Mouse (Mus musculus) midbrain, embryonic 15.5 days (tissue): ENCODE data around the gene Amer2. TPM values are rescaled to one million over a fixed set of nuclear protein-coding genes. Genes with fewer than 3 reads are reported as not detected.
A peak's percentile ranks its signal among the peaks of the same experiment; 100 is the strongest.

Source experiments
- ATAC-seq: fragments of 200-750 bp; cut with Nextera tagmentation; replicated peaks from 2 replicates; pipeline ENCODE4 v1.8.0; 2017; ENCODE audit warnings: moderate TSS enrichment
- H3K27ac ChIP-seq: fragments of 300-500 bp; sonication (generic); 2 replicates; pipeline ENCODE4 v1.5.1; 2015; ENCODE audit warnings: mild to moderate bottlenecking, inconsistent platforms
- H3K27me3 ChIP-seq: fragments of 300-500 bp; sonication (generic); replicated peaks from 2 replicates; pipeline ENCODE4 v1.6.1; 2015; ENCODE audit warnings: inconsistent platforms
- H3K36me3 ChIP-seq: fragments of 300-500 bp; sonication (generic); replicated peaks from 2 replicates; pipeline ENCODE4 v1.6.1; 2015; ENCODE audit warnings: inconsistent platforms
- H3K4me1 ChIP-seq: fragments of 300-500 bp; sonication (generic); 2 replicates; pipeline ENCODE4 v1.6.1; 2015; ENCODE audit warnings: inconsistent platforms
- H3K4me2 ChIP-seq: fragments of 300-500 bp; sonication (generic); 2 replicates; pipeline ENCODE4 v1.6.1; 2015; ENCODE audit warnings: inconsistent platforms, mild to moderate bottlenecking, moderate library complexity
- H3K4me3 ChIP-seq: fragments of 300-500 bp; sonication (generic); 2 replicates; pipeline ENCODE4 v1.5.1; 2015; ENCODE audit warnings: mild to moderate bottlenecking, inconsistent platforms
- H3K9ac ChIP-seq: fragments of 300-500 bp; sonication (generic); 2 replicates; pipeline ENCODE4 v1.6.1; 2015; ENCODE audit warnings: mild to moderate bottlenecking, inconsistent platforms
- H3K9me3 ChIP-seq: fragments of 300-500 bp; sonication (generic); 2 replicates; pipeline ENCODE4 v1.6.1; 2016; ENCODE audit warnings: inconsistent platforms
- WGBS: fragments of 180-500 bp; shearing (Covaris S2); methylation state at CpG from one replicate; pipeline ENCODE4 v1.1.7; 2015; ENCODE audit warnings: mixed read lengths; 5-methylcytosine and 5-hydroxymethylcytosine counted together
- polyA plus RNA-seq: library from polyadenylated mRNA; unstranded; fragments of >200 nt; fragmentation: Nextera tagmentation; extraction: Ambion mirVana; gene quantifications from 2 replicates; pipeline ENCODE4 v1.2.1, GENCODE M21; 2015

Amer2 gene
- polyA plus RNA-seq, 1 experiment from 2014 or later, result 31.3 TPM

DNA sequence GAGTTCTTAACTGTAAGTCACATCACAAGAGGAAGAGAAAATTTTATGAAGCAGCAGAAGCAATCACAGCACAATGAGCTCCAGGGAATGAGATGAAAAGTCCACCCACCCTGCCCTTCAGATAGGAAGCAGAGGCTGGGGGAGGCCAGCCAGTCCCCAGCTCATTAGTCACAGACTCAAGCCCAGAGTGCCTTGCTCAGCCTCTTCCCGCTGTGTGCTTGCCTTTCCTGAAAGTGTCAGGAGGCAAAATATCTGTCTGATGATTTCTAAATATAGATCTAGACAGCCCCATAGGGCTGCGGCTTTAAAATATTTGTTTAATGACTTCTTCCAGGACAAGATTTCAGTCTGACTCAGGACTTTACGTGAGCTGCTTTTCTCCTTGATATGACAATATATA lies 54.8 kb downstream of the Amer2 start:
- 0 out of 2 replicates have a peak, but pooled peaks have one; percentile 50 for ATAC-seq
- Histone ChIP-seq H3K36me3 (no peaks in the 10 kb centered on the region), H3K9me3 (no peaks in the 10 kb centered on the region), H3K4me2 (no peak overlapping the region), H3K27me3 (no peaks in the 10 kb centered on the region), H3K4me1 (peaks cover 20% of the 10 kb centered on the region), H3K9ac (no peak overlapping the region), H3K27ac (0 out of 2 replicates have a peak overlapping the region, but pooled peaks have one; percentile 5), H3K4me3 (no peak overlapping the region)
- 47% methylated on average over 3 of the region's 3 CpGs for WGBS

DNA sequence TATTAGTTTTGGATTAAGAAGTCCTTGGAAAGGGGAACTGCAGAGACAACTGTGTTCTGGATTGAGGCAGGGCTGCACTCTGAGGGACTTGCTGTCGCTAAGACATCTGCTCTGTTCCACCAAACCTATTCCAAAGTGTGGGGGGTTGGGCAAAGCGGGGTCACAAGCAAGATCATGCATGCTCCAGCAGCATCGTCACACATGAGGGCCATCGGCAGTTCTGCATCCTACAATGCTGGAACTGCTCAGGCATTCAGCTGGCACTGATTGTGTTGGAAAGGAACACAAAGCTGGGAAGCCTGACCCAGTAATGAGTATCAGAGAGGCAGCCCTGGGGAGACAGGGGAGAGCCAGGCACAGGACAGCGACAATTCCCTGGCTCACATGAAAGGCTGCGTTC lies 56.5 kb downstream of the Amer2 start:
- WGBS, result 13% methylated on average over 6 of the region's 6 CpGs
- Histone ChIP-seq H3K27ac (no peak overlapping the region), H3K9me3 (no peaks in the 10 kb centered on the region), H3K36me3 (no peaks in the 10 kb centered on the region), H3K4me2 (no peak overlapping the region), H3K9ac (no peak overlapping the region), H3K4me1 (peaks cover 20% of the 10 kb centered on the region), H3K4me3 (no peak overlapping the region), H3K27me3 (0 out of 2 replicates have a peak, but pooled peaks cover 3% of the 10 kb centered on the region)
- 0 out of 2 replicates have a peak, but pooled peaks have one; percentile 42 for ATAC-seq

DNA sequence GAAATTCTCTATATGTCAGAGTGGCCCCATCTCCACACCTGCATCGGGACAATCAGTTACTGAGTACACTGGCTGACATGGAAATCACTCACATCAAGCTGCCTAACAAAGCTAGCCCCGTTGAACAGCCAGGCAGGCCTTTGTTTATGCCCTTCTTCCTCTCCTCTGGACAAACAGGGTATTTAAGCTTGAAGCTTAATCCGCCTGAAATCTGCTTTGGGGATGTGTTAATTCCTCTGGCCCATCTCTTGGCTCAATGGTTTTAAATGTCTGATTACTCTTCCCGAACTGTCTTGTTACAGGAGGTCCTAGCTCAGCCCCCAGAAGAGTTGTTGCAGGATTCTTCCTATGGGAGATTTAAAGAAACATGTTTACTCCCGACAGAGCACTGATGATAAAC lies 58.5 kb downstream of the Amer2 start:
- no peak for ATAC-seq
- Histone ChIP-seq H3K27ac (no peak overlapping the region), H3K9ac (no peak overlapping the region), H3K27me3 (0 out of 2 replicates have a peak, but pooled peaks cover 3% of the 10 kb centered on the region), H3K36me3 (no peaks in the 10 kb centered on the region), H3K9me3 (no peaks in the 10 kb centered on the region), H3K4me1 (peaks cover 20% of the 10 kb centered on the region), H3K4me2 (no peak overlapping the region), H3K4me3 (no peak overlapping the region)
- WGBS, result 8% methylated on average over 5 of the region's 5 CpGs

DNA sequence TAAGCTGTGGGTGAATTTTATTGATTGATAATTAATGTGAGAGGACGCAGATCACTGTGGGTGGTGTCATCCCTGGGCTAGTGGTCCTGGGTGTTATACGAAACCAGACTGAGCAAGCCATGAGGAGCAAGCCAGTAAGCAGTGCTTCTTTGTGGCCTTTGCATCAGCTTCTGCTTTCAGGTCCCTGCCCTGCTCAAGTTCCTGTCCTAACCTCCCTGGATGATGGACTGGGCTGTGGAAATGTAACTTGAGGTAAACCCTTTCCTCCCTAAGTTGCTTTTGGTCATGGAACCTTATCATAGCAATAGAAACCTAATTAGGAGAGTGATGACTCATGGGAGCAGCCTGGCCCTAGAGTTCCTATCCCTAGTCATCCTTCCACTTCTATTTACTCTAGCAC lies 59.1 kb downstream of the Amer2 start:
- H3K4me3 ChIP-seq, result no peak overlapping the region
- 70% methylated on average over 2 of the region's 2 CpGs for WGBS
- no peaks in the 10 kb centered on the region for H3K9me3 ChIP-seq
- no peaks in the 10 kb centered on the region for H3K36me3 ChIP-seq
- no peak overlapping the region for H3K27ac ChIP-seq
- peaks cover 20% of the 10 kb centered on the region for H3K4me1 ChIP-seq
- no peak overlapping the region for H3K9ac ChIP-seq
- H3K4me2 ChIP-seq, result no peak overlapping the region
- no peak for ATAC-seq
- 0 out of 2 replicates have a peak, but pooled peaks cover 3% of the 10 kb centered on the region for H3K27me3 ChIP-seq

DNA sequence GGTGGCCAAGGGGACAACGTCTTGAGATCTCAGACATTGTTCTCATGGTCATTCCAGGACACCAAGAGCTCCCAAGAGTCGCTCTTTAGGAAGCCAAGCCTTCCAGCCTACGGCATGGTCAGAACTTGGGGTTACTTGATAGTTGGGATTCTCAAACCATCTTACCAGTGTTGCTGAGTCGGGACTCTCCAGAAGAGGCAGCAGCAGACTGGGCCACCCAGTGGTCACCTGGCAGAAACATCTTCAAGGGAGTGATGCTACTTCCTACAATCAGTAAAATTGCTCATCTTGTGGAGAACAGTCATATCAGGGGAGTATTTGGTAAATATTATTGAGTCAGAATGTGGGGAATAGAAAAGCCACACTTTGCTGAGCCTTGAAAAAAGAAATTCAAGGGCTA lies 62.5 kb downstream of the Amer2 start:
- Histone ChIP-seq H3K36me3 (no peaks in the 10 kb centered on the region), H3K27ac (no peak overlapping the region), H3K27me3 (0 out of 2 replicates have a peak, but pooled peaks cover 3% of the 10 kb centered on the region), H3K9ac (no peak overlapping the region), H3K4me3 (no peak overlapping the region), H3K4me2 (no peak overlapping the region), H3K4me1 (no peaks in the 10 kb centered on the region; the same call in 1 of the 2 replicates), H3K9me3 (no peaks in the 10 kb centered on the region)
- 76% methylated on average over 4 of the region's 4 CpGs for WGBS
- no peak for ATAC-seq

DNA sequence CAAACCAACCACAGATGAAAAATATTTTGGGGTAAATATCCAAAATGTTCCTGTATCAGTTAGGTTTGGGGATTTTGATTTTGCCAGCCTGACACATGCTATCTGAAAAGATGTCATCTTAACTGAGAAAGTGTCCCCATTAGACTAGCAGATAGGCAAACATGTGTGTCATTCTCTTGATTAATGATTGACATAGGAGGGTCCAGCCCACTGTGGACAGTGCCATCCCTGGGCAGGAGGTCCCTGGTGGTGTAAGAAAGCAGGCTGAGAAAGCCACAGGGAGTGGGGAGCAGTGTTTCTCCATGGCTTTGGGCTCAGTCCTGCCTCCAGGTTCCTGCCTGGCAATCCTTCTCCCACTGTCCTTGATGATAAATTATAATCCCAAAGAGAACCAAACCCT lies 63.3 kb downstream of the Amer2 start:
- Histone ChIP-seq H3K27me3 (0 out of 2 replicates have a peak, but pooled peaks cover 3% of the 10 kb centered on the region), H3K36me3 (no peaks in the 10 kb centered on the region), H3K9me3 (no peaks in the 10 kb centered on the region), H3K27ac (no peak overlapping the region), H3K4me3 (no peak overlapping the region), H3K9ac (no peak overlapping the region), H3K4me2 (no peak overlapping the region), H3K4me1 (no peaks in the 10 kb centered on the region; the same call in 1 of the 2 replicates)
- no peak for ATAC-seq

Other genes starting within 250 kb of the Amer2 start
- 46.7 and 49.6 TPM in 2 replicates for gene Atp8a2, start 176.1 kb upstream of the Amer2 start, polyA plus RNA-seq
- gene Nupl1, start 121.8 kb upstream of the Amer2 start, polyA plus RNA-seq, result 0.09 and 0.12 TPM in 2 replicates
- gene Gm49336, start 121.8 kb upstream of the Amer2 start, polyA plus RNA-seq, result 48.3 and 51.1 TPM in 2 replicates
- gene Mtmr6, start 108.0 kb upstream of the Amer2 start, polyA plus RNA-seq, result 55.3 and 58.6 TPM in 2 replicates